Mouse (Mus musculus): ENCODE data around the gene Acer1. TPM values are rescaled to one million over a fixed set of nuclear protein-coding genes. Genes with fewer than 3 reads are reported as not detected.

Gene Acer1
- polyA plus RNA-seq, 1 experiment from 2014 or later: not detected

DNA sequence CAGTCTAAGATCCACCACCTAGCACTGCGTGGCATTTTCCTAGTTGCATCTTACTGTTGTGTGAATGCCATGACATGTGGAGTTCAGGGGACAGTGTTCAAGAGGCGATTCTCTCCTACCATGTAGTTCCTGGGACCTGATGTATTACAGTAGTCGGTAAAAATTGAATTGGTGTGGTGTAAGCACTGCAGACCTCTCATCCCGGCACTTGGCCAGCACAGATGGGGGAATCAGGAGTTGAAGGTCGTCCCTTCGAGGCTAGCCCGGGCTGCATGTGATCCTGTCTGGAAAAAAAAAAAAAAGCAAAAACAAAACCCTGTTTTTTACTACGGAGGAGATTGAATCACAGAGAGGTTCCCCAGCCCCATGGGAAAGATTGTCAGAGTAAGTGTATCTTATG, 13.1 kb upstream of the Acer1 start:
- Histone ChIP-seq H3K36me3 (ENCODE audit: control insufficient read depth, insufficient read depth, low read length) (peaks cover 25% of the 10 kb centered on the region), H3K4me1 (ENCODE audit: control insufficient read depth, insufficient read depth, low read length) (peaks cover 4% of the 10 kb centered on the region), H3K27ac (ENCODE audit: low read depth, low read length) (no peak overlapping the region), H3K9ac (ENCODE audit: low read length) (no peak overlapping the region), H3K9me3 (ENCODE audit: control insufficient read depth, low read length) (no peaks in the 10 kb centered on the region), H3K4me2 (ENCODE audit: low read depth) (no peak overlapping the region), H3K4me3 (ENCODE audit: low read depth, low read length) (no peak overlapping the region), H3K27me3 (ENCODE audit: control insufficient read depth, insufficient read depth, low read length) (no peaks in the 10 kb centered on the region)
- 91% methylated on average over 8 of the region's 8 CpGs for WGBS
- DNase-seq (ENCODE audit: low spot score): no peak
- no peak for ATAC-seq (ENCODE audit: insufficient read depth, low FRiP score, low TSS enrichment)

- H3K27ac ChIP-seq (ENCODE audit: low read depth, low read length): no peak overlapping the region
- no peaks in the 10 kb centered on the region for H3K9me3 ChIP-seq (ENCODE audit: control insufficient read depth, low read length)
- WGBS: 63% methylated on average over 2 of the region's 2 CpGs
- ATAC-seq (ENCODE audit: insufficient read depth, low FRiP score, low TSS enrichment) (no peak), DNase-seq (ENCODE audit: low spot score) (no peak)
- peak overlapping the region; percentile 75 for H3K4me3 ChIP-seq (ENCODE audit: low read depth, low read length)
- H3K36me3 ChIP-seq (ENCODE audit: control insufficient read depth, insufficient read depth, low read length): peaks cover 21% of the 10 kb centered on the region
- peak overlapping the region; percentile 66 for H3K4me2 ChIP-seq (ENCODE audit: low read depth)
- H3K27me3 ChIP-seq (ENCODE audit: control insufficient read depth, insufficient read depth, low read length): no peaks in the 10 kb centered on the region
- no peaks in the 10 kb centered on the region for H3K4me1 ChIP-seq (ENCODE audit: control insufficient read depth, insufficient read depth, low read length)
- H3K9ac ChIP-seq (ENCODE audit: low read length): no peak overlapping the region; the same call in 1 of the 2 replicates
These were observed 9.0 kb upstream of the Acer1 start for GRCm38 (mm10) chr17:56990966-56991365.

GRCm38 (mm10) chr17:56990115-56990746, 8.3 kb upstream of the Acer1 start, which contains the start of gene Clpp:
TSS of gene Clpp (plus strand) at chr17:56990305.
- peak; percentile 95 for ATAC-seq (ENCODE audit: insufficient read depth, low FRiP score, low TSS enrichment)
- Histone ChIP-seq H3K27me3 (ENCODE audit: control insufficient read depth, insufficient read depth, low read length) (no peaks in the 10 kb centered on the region), H3K27ac (ENCODE audit: low read depth, low read length) (peak within 1 kb of the TSS; percentile 61; the same call in 1 of the 2 replicates), H3K4me1 (ENCODE audit: control insufficient read depth, insufficient read depth, low read length) (no peaks in the 10 kb centered on the region), H3K4me3 (ENCODE audit: low read depth, low read length) (peak within 1 kb of the TSS; percentile 75), H3K4me2 (ENCODE audit: low read depth) (peak within 1 kb of the TSS; percentile 66), H3K9me3 (ENCODE audit: control insufficient read depth, low read length) (no peaks in the 10 kb centered on the region), H3K9ac (ENCODE audit: low read length) (peak within 1 kb of the TSS; percentile 76), H3K36me3 (ENCODE audit: control insufficient read depth, insufficient read depth, low read length) (peaks cover 16% of the 10 kb centered on the region)
- whole genome bisulfite sequencing: under 1% methylated on average over 52 of the region's 52 CpGs
- peak; percentile 94 for DNase-seq (ENCODE audit: low spot score)

GRCm38 (mm10) chr17:56989467-56990114, 7.7 kb upstream of the Acer1 start:
- peak overlapping the region; percentile 66 for H3K4me2 ChIP-seq (ENCODE audit: low read depth)
- H3K4me3 ChIP-seq (ENCODE audit: low read depth, low read length): peak overlapping the region; percentile 75
- H3K9ac ChIP-seq (ENCODE audit: low read length): peak overlapping the region; percentile 76
- H3K27ac ChIP-seq (ENCODE audit: low read depth, low read length): peak overlapping the region; percentile 61; the same call in 1 of the 2 replicates
- H3K4me1 ChIP-seq (ENCODE audit: control insufficient read depth, insufficient read depth, low read length): no peaks in the 10 kb centered on the region
- peak; percentile 90 for ATAC-seq (ENCODE audit: insufficient read depth, low FRiP score, low TSS enrichment)
- no peaks in the 10 kb centered on the region for H3K27me3 ChIP-seq (ENCODE audit: control insufficient read depth, insufficient read depth, low read length)
- H3K9me3 ChIP-seq (ENCODE audit: control insufficient read depth, low read length): no peaks in the 10 kb centered on the region
- H3K36me3 ChIP-seq (ENCODE audit: control insufficient read depth, insufficient read depth, low read length): peaks cover 13% of the 10 kb centered on the region
- DNase-seq (ENCODE audit: low spot score): no peak
- WGBS: 3% methylated on average over 25 of the region's 25 CpGs

DNA sequence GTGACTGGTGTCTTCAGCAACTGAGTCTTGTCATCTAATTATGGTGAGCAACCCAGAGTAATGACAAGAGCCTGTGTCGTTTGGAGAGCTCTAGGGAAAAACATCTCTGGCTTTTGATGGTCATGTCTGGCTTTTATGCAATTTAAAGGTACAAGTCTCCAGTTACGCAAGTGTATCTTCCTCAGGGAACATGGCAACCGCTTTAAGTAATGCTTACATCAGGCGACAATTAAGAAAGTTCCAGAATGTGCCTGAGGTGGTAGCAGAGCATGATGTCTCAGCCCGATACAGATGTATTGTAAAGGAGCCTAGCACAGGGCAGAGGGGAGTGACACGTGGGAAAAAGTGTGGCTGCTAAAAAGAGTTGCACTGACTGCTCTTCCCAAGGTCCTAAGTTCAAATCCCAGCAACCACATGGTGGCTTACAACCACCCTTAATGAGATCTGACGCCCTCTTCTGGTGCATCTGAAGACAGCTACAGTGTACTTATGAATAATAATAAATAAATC, 7.0 kb upstream of the Acer1 start:
- Histone ChIP-seq H3K36me3 (ENCODE audit: control insufficient read depth, insufficient read depth, low read length) (peaks cover 11% of the 10 kb centered on the region), H3K9me3 (ENCODE audit: control insufficient read depth, low read length) (no peaks in the 10 kb centered on the region), H3K4me2 (ENCODE audit: low read depth) (peak overlapping the region; percentile 66; the same call in 1 of the 2 replicates), H3K9ac (ENCODE audit: low read length) (no peak overlapping the region; the same call in 1 of the 2 replicates), H3K4me3 (ENCODE audit: low read depth, low read length) (no peak overlapping the region), H3K27me3 (ENCODE audit: control insufficient read depth, insufficient read depth, low read length) (no peaks in the 10 kb centered on the region), H3K27ac (ENCODE audit: low read depth, low read length) (no peak overlapping the region), H3K4me1 (ENCODE audit: control insufficient read depth, insufficient read depth, low read length) (no peaks in the 10 kb centered on the region)
- 75% methylated on average over 7 of the region's 7 CpGs for WGBS
- DNase-seq (ENCODE audit: low spot score) (no peak), ATAC-seq (ENCODE audit: insufficient read depth, low FRiP score, low TSS enrichment) (no peak)

DNA sequence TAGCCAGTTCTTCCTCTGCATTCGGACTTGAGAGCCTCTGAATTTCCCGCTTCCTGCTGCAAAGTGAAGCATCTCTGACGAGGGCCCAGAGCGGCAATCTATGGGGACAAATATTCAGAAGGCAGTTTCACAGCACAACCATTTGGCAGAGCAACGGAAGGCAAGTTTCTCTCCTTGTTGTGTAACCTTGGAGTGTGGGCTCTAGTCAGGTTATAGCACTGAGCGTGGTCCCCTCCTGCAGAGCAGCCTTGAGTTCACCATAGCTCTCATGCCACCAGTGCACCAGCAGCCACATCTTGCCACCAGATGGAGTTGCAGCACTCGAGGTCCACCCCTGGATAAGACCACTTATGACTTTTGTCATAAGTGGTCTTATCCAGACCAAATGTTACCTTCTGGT, 6.5 kb upstream of the Acer1 start:
- no peak for DNase-seq (ENCODE audit: low spot score)
- H3K4me1 ChIP-seq (ENCODE audit: control insufficient read depth, insufficient read depth, low read length): no peaks in the 10 kb centered on the region
- H3K4me3 ChIP-seq (ENCODE audit: low read depth, low read length): no peak overlapping the region
- no peak overlapping the region for H3K9ac ChIP-seq (ENCODE audit: low read length)
- 88% methylated on average over 7 of the region's 7 CpGs for WGBS
- no peak overlapping the region for H3K4me2 ChIP-seq (ENCODE audit: low read depth)
- peaks cover 6% of the 10 kb centered on the region for H3K36me3 ChIP-seq (ENCODE audit: control insufficient read depth, insufficient read depth, low read length)
- H3K27me3 ChIP-seq (ENCODE audit: control insufficient read depth, insufficient read depth, low read length): no peaks in the 10 kb centered on the region
- H3K27ac ChIP-seq (ENCODE audit: low read depth, low read length): no peak overlapping the region
- H3K9me3 ChIP-seq (ENCODE audit: control insufficient read depth, low read length): no peaks in the 10 kb centered on the region
- ATAC-seq (ENCODE audit: insufficient read depth, low FRiP score, low TSS enrichment): no peak

DNA sequence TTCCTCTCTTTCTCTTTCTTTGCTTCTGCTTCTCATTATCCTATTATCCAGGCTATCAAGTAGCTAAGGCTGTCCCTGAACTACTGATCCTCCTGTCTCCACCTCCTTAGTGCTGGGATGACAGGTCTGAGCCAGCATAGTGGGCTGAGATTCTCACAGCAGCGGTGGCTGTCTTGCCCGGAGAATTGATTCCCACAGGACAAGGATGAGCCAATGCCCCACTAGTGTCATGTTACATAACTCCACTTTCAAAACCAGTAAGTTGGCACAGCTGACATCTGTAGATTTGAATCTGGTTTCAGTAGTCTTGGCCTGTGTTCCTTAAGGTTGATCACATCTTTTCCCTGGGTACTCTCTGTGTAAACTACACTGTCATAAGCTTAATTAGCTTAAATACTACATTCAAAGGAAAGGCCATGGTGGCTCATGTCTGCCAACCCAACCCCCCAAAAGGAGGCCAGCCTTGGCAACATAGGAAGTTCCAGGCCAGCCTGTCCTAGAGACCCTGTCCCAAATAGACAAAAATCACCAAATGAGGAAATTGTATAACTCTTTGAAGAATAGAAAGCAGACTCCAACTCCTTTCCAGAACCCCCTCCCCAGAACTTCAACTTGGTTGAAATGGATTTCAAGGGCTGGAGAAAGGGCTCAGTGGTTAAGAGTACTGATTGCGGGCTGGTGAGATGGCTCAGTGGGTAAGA, 4.3 kb upstream of the Acer1 start:
- Histone ChIP-seq H3K27ac (ENCODE audit: low read depth, low read length) (no peak overlapping the region), H3K4me3 (ENCODE audit: low read depth, low read length) (no peak overlapping the region), H3K27me3 (ENCODE audit: control insufficient read depth, insufficient read depth, low read length) (no peaks in the 10 kb centered on the region), H3K9me3 (ENCODE audit: control insufficient read depth, low read length) (no peaks in the 10 kb centered on the region), H3K9ac (ENCODE audit: low read length) (no peak overlapping the region), H3K36me3 (ENCODE audit: control insufficient read depth, insufficient read depth, low read length) (no peaks in the 10 kb centered on the region), H3K4me2 (ENCODE audit: low read depth) (no peak overlapping the region), H3K4me1 (ENCODE audit: control insufficient read depth, insufficient read depth, low read length) (no peaks in the 10 kb centered on the region)
- whole genome bisulfite sequencing: 90% methylated on average over 3 of the region's 3 CpGs
- ATAC-seq (ENCODE audit: insufficient read depth, low FRiP score, low TSS enrichment): no peak
- DNase-seq (ENCODE audit: low spot score): no peak

DNA sequence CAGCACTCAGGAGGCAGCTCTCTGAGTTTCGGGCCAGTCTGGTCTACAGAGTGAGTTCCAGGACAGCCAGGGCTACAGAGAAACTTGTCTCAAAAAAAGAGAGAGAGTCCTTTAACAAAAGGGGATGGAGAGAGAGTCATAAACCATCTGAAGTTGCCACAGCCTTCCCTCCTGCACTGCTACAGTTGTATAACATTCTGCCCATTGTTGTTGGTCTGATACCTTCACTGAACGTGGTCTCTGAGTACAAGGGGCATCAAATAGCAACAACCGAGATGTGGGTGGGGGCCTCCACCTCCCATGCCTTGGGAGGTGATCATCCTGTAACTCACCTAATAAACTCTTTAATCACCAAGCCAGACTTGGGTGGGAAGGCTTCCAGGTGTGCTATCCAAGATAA, 3.7 kb upstream of the Acer1 start:
- DNase-seq (ENCODE audit: low spot score) (no peak), ATAC-seq (ENCODE audit: insufficient read depth, low FRiP score, low TSS enrichment) (no peak)
- Histone ChIP-seq H3K27me3 (ENCODE audit: control insufficient read depth, insufficient read depth, low read length) (no peaks in the 10 kb centered on the region), H3K36me3 (ENCODE audit: control insufficient read depth, insufficient read depth, low read length) (no peaks in the 10 kb centered on the region), H3K9me3 (ENCODE audit: control insufficient read depth, low read length) (no peaks in the 10 kb centered on the region), H3K4me2 (ENCODE audit: low read depth) (no peak overlapping the region), H3K27ac (ENCODE audit: low read depth, low read length) (no peak overlapping the region), H3K4me1 (ENCODE audit: control insufficient read depth, insufficient read depth, low read length) (no peaks in the 10 kb centered on the region), H3K4me3 (ENCODE audit: low read depth, low read length) (no peak overlapping the region), H3K9ac (ENCODE audit: low read length) (no peak overlapping the region)
- WGBS: 57% methylated on average over 3 of the region's 3 CpGs

Measured in neural tube, embryonic 11.5 days (tissue).